Mouse (Mus musculus): ENCODE data around the gene Krt4. TPM values are rescaled to one million over a fixed set of nuclear protein-coding genes. Genes with fewer than 3 reads are reported as not detected.
A peak's percentile ranks its signal among the peaks of the same experiment; 100 is the strongest.

Krt4 gene
- total RNA-seq (2021): under 1 TPM in 1 of 2 experiments, not detected in 1; 0.33 TPM
- long read RNA-seq, experiment 1: 0 reads
- long read RNA-seq, experiment 2: 0 reads

DNA sequence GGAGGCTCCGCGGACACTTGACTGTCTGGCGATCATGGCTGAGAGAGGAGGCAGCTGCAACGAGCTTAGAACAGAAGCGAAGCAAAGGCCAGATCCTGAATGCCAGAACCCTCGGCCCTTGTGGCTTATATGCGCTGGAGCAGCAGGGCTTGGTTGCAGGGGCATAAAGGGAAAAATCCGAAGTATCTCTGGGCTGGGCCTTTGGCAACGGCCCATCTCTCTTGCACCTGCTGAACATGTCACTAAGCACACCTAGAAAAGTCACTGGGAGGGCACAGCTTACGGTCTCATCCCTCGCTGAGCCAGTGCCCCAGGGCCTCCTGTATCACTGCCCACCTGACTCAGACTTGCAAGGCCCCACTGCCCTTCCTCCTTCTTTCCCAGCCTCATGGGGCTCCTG is at the start of gene Krt4:
Gene Krt4, minus strand, starts transcription at position 101 of the 400 bp plus-strand sequence.
- no peak for DNase-seq

- DNase-seq: peak; percentile 91 to 99
Observed at GRCm38 (mm10) chr15:101973414-101974077, 49.0 kb upstream of the Krt4 start.

- DNase-seq: peak in 1 of 2 experiments; percentile 62
Observed at GRCm38 (mm10) chr15:101970536-101970935, 46.0 kb upstream of the Krt4 start.

DNA sequence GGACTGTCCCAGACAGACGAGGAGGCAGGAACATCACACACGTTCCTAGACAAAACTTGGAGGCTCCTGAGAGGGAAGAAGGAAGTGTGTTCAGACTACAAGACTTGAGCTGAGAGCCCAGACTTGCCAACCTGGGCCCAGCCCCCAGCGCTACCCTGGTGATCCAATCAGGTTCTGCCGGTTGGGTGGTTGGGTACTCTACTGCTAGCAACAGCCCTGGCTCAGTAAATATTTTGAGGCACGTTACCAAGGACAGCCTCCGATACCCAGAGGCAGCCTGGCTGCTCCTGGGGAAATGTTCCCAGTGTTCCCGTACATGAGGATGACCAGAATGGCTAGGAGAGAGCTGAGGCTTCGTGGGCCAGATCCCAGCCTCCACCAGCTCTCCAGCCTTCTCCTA is 42.3 kb upstream of the Krt4 start:
- DNase-seq: peak; percentile 49 to 51

DNA sequence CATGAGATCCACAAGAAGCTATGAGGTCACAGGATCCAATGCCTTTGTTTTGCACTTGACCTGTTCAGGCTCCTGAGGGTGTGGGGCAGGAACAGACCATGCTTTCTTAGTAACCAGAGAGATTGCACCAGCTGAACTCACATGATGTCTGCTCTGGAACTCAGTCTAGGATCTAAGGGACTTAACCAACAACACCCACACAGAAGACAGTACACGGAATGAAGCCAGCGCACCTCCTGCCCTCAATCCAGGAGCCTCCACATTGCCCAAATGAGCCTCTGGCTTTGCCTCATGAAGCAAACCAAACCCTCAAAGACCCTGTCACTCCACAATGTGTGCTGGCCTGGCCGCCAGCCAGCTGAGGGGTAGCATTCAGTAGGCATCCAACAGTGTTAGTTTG is 34.4 kb upstream of the Krt4 start:
- no peak for DNase-seq

DNA sequence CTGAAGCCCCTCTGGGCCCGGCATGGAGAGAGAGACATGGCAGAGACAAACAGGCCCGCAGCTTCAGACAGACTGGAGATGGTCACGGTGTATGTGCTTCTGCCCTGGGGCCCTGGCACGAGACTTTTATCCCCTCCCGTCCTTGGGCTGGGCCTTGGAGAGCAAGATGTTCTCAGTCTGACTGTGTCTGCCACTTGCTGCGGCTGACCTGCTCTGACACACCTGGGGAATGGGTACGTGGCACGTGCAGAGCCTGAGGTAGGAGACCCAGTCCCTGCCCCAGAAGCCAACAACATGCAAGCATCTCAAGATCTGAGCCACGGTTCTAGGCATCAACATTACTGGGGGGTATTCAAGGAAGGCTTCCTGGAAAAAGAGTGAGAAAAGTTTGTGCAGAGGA is 29.7 kb upstream of the Krt4 start, which contains the start of gene Krt78:
Gene Krt78, minus strand, starts transcription at position 101 of the 400 bp plus-strand sequence.
- DNase-seq: no peak

GRCm38 (mm10) chr15:101952733-101953474 is 28.4 kb upstream of the Krt4 start:
- DNase-seq: no peak

GRCm38 (mm10) chr15:101945430-101945829 is 20.9 kb upstream of the Krt4 start:
- DNase-seq: no peak

GRCm38 (mm10) chr15:101941948-101942347 is 17.4 kb upstream of the Krt4 start:
- DNase-seq: peak; percentile 13 to 17

DNA sequence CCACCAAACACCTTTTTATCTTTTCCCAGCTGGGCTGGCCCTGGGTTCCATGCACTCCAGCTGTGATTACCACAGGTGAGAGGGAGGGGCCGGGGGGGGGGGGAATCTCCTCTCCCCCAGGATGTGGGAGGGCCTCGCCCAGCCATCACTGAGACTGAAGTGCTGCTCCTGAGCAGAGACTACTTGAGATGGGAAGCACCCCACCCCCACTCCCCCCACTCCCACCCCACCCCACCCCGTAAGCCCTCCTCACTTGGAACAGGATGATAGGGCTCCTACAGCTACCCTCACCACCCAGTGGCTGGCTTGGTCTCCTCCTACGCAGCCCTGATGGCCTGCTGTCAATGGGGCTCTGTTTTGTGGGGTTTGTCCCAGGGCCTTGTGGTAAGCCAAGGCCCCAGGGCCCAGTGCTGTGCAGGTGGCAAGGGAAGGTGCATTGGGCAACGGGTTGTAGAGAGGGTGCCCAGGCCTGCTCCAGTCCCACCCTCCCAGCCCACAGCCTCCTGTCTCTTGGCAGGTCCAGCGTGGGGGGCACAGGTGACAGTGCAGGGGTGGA is 15.8 kb upstream of the Krt4 start, which contains the start of gene Krt79:
Gene Krt79, minus strand, starts transcription at position 51 of the 556 bp plus-strand sequence.
- no peak for DNase-seq

DNA sequence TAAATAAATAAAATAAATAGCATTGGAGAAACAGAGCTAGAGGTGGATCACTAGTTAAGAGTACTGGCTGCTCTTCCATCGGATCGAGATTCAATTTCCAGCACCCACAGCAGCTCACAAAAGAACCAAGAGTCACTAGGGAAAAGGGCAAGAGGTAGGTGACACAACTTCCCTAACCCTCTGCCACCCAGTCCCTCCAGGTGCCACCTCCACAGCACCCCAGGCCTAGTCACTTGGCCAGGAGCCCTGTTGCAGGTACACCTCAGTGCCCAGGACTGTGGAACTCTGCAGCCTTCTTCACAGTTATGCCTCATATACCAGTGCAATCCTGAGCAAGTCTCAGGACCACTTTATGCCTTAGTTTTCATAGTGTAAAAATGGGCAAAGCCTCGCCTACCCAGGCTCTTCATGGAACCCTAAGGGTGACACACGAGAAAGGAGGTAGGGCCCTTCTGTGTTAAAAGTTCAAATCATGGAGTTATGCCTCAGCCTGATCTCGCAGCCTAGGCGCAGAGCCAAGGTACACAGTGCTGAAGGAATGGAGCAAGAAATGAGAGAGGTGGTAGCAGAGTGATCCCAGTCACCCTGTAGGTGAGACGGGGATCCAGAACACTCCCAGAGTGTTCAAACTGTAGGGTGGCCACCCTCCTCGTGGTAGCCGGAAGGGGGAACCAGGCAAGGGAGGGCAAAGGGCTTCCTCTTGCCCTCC is 14.2 kb upstream of the Krt4 start:
- DNase-seq: no peak

DNA sequence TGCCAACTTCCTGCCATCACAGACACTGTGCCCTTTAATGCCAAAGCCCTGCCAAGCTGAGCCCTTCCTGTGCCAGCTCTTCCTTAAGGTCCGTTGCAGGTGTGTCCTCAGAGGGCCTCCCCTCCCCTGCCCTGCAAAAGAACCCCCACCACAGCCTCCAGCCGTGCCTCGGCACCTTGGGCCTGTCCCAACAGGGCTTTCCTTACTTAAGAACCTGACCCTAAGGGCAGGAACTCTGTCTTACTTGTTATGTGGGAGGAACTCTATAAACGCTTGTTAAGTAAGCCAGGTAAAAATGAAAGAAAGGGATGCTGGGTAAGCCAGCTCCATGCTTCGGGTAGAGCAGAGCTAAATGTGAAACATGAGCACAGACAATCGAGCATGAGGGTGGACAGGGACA is 8.5 kb upstream of the Krt4 start:
- DNase-seq: no peak

GRCm38 (mm10) chr15:101929666-101930065 is 5.1 kb upstream of the Krt4 start:
- peak in 1 of 2 experiments; percentile 19 for DNase-seq

- DNase-seq: no peak
Observed at GRCm38 (mm10) chr15:101929087-101929486, 4.6 kb upstream of the Krt4 start.

- peak; percentile 28 to 30 for DNase-seq
Observed at GRCm38 (mm10) chr15:101927340-101928080, 3.0 kb upstream of the Krt4 start.

DNA sequence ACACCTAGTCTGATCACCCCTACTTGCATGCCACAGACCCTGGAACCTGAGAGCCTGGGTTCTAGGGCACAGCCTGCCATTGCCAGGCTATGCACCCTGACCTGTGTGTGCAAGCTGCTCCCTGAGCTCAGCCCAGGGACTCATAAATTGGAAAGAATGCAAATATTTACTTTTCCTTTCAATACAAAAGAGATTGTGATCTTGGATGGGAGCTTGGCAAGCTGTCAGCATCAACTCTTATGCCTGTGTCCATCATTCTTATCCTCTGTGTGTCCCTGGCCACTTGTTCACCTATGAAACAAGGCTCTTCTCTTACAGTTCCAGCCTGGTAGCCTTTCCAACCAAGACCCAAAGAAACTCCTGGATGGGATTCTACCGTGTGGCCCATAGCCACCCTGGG is 506 bp upstream of the Krt4 start:
- DNase-seq: no peak

DNA sequence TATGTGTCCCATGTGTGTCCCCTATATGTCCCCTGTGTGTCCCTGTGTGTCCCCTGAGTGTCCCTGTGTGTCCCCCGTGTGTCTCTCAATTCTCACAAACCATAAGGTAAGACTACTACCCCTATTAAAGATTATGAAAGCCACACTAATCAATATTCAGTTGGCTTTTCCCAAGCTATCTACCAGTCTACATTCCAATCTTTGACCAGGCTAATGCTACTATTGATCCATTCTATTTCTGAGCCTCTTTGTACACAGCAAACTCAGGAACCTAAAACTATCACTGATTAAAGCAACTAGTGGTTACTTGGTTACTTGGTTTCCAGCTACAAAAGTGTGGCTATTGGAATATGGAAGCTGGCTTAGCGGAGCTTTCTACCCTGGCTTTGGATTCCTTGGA is 2.2 kb downstream of the Krt4 start:
- DNase-seq: no peak

GRCm38 (mm10) chr15:101916072-101916471 is 8.5 kb downstream of the Krt4 start:
- no peak for DNase-seq

DNA sequence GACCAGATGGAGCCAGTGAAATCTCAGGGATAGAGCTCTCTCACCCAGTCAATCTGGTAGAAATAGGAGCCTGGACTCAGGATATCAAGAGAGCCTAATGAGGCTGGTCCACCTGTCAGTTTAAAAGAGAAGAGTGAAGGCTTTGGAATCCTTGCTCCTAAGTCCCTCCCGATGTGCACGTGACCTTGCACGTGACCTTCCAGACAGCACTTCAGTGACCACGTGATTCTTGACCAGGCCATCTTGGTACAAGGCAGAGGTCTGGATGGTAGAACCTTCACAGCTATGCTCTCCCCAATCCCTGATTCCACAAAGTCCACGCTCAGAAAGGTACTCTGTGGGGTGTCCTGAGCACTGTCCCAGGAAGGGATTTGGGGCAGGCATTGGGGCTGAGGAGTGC is 19.7 kb downstream of the Krt4 start:
- no peak for DNase-seq

DNA sequence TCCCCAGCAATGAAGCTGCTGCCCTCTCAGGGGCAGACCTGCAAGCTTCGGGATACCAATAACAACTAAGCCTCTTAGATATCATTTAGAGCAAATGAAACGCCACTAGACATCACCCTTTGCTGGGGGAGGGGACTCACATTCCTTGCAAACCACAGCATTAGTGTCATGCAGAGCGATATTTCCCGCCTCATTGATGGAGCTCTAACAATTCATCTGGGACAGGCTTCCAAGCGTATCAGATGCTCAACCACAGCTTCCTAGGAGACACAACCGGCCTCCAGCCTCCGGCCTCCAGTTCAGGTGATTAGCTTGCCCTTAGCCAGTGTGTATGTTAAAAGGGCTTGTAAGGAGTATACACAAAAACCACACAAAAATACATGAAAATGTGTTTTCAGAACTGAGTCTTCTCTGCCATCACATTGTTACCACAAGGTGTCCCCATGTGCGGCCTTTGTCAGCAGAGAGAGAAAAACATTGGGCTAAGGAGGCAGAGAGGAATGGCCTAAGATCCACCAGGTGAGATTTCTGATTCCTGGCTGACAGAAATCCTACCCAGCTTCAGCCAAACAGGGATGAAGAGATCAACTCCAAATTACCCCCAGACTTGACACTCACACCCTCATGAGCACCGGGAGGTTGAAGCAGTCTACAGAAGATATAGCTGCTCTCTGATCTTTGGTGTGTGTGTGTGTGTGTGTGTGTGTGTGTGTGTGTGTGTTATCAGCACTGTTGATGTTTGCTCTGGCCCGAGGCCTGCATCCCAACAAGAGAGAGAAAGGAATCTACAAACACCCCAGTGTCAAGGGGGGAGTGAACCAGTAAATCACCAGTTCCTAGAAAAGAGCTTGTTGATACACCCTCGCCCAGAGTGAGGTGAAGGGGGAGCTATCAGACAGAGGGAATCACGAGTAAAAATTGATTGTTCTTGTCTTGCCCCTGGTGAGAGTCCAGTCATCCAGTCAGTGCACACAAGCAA is 22.1 kb downstream of the Krt4 start:
- DNase-seq: no peak

DNA sequence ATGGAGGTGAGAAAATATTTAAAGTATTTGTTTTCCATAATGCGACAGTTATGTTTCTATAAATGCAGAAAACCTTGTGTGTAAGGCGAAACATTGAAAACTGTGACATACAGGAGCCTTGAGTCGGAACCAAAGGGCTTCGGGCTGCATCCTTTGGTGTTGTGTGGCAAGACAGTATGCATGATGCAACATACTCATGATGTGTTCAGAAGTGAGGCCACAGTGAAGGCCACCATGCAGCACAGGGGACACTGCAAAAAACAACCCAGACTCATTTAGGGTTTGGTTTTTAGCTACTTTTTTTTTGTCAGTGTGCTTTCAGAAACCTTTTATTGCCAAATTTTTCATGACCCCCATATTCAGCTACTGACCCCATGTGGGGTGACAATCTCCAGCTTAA is 29.3 kb downstream of the Krt4 start:
- no peak for DNase-seq
